Mouse (Mus musculus) heart, adult 18-20 months (tissue): Measurements from ENCODE around the gene Dalrd3. TPM values are rescaled to one million over a fixed set of nuclear protein-coding genes. Genes with fewer than 3 reads are reported as not detected.

Source experiments
- microRNA-seq, 2 experiments: library from miRNA; unstranded; fragments of <30 nt; microRNA quantifications; one replicate each; pipeline ENCODE4 v1.2.0; 2022
- total RNA-seq, 2 experiments: library from RNA; stranded (reverse); gene quantifications; 2 replicates each; pipeline ENCODE4 v1.2.3; 2021

Gene Dalrd3
- total RNA-seq, 2 experiments from 2014 or later: 21.3 to 21.9 TPM

Small RNA genes lying within 50 kb of the gene (microRNA-seq; reads per million reads assigned to microRNA genes)
- gene Gm24083 (0 reads per million in 2 experiments), gene Mir191 (0 reads per million in 2 experiments), gene Mir425 (833 to 1,300 reads per million in 2 experiments)

Other genes starting within 250 kb of the Dalrd3 start
- 100 to 1,000 TPM in 1 of 2 experiments, 10 to 100 TPM in 1; 86.8 to 111 TPM for gene Gpx1, start 231.0 kb upstream of the Dalrd3 start, total RNA-seq
- gene Usp4, start 222.0 kb upstream of the Dalrd3 start, total RNA-seq: 10 to 100 TPM; 74.3 to 79.6 TPM
- gene 1700102P08Rik, start 177.1 kb upstream of the Dalrd3 start, total RNA-seq: 1 to 10 TPM in 1 of 2 experiments, under 1 TPM in 1; 0.97 to 1.2 TPM
- gene Ccdc36, start 141.4 kb upstream of the Dalrd3 start, total RNA-seq: not detected
- not detected for gene BC048562, start 133.4 kb upstream of the Dalrd3 start, total RNA-seq
- gene Ccdc71, start 109.4 kb upstream of the Dalrd3 start, total RNA-seq: 10 to 100 TPM; 23.1 to 23.3 TPM
- 1 to 10 TPM; 4.7 to 5.5 TPM for gene Klhdc8b, start 108.3 kb upstream of the Dalrd3 start, total RNA-seq
- gene Lamb2, start 90.2 kb upstream of the Dalrd3 start, total RNA-seq: 100 to 1,000 TPM; 334 to 339 TPM
- 10 to 100 TPM; 79.9 to 91.6 TPM for gene Usp19, start 79.3 kb upstream of the Dalrd3 start, total RNA-seq
- gene Qars, start 62.2 kb upstream of the Dalrd3 start, total RNA-seq: 10 to 100 TPM; 76.4 to 90.3 TPM
- 10 to 100 TPM; 57.8 to 58.7 TPM for gene Qrich1, start 53.1 kb upstream of the Dalrd3 start, total RNA-seq
- 10 to 100 TPM; 48.3 to 49.7 TPM for gene Impdh2, start 9.6 kb upstream of the Dalrd3 start, total RNA-seq
- gene Ndufaf3, start 2.5 kb upstream of the Dalrd3 start, total RNA-seq: 10 to 100 TPM; 67.0 to 72.6 TPM
- gene Wdr6, start 8.9 kb downstream of the Dalrd3 start, total RNA-seq: 10 to 100 TPM; 10.9 to 12.6 TPM
- 10 to 100 TPM; 12.6 to 14.0 TPM for gene P4htm, start 27.8 kb downstream of the Dalrd3 start, total RNA-seq
- gene Arih2, start 79.5 kb downstream of the Dalrd3 start, total RNA-seq: 10 to 100 TPM; 40.6 to 42.7 TPM
- 100 to 1,000 TPM; 214 to 233 TPM for gene Slc25a20, start 92.2 kb downstream of the Dalrd3 start, total RNA-seq
- gene Prkar2a, start 119.4 kb downstream of the Dalrd3 start, total RNA-seq: 10 to 100 TPM; 76.2 to 79.9 TPM
- 10 to 100 TPM; 16.7 to 24.8 TPM for gene Ip6k2, start 213.9 kb downstream of the Dalrd3 start, total RNA-seq
- gene Nckipsd, start 238.5 kb downstream of the Dalrd3 start, total RNA-seq: 1 to 10 TPM; 8.6 to 9.6 TPM